Mouse (Mus musculus): ENCODE measurements around the gene Slc8a2. TPM values are rescaled to one million over a fixed set of nuclear protein-coding genes. Genes with fewer than 3 reads are reported as not detected.
A peak's percentile ranks its signal among the peaks of the same experiment; 100 is the strongest.

Slc8a2 gene
- total and polyA plus RNA-seq, 2 experiments from 2014 or later, result 1.1 to 76.0 TPM

GRCm38 (mm10) chr7:16128899-16129298 is 727 bp upstream of the Slc8a2 start:
- no peaks in the 10 kb centered on the region for H3K27me3 ChIP-seq (ENCODE audit: insufficient read depth, low read length)
- ATAC-seq (ENCODE audit: low FRiP score), result no peak
- no peak for TF ChIP-seq CTCF (IDR thresholded peaks at IDR 0.05)
- H3K9ac ChIP-seq (replicated peaks; ENCODE audit: low read length, poor library complexity, severe bottlenecking), result peak overlapping the region; percentile 72
- peaks cover 22% of the 10 kb centered on the region for H3K36me3 ChIP-seq (ENCODE audit: insufficient read depth, low read length)
- no peaks in the 10 kb centered on the region for H3K9me3 ChIP-seq (ENCODE audit: low read length)
- peak overlapping the region; percentile 74; the same call in 1 of the 2 replicates for H3K27ac ChIP-seq (ENCODE audit: low read depth, low read length)
- H3K4me1 ChIP-seq (ENCODE audit: insufficient read depth, low read length), result peaks cover 14% of the 10 kb centered on the region
- peak overlapping the region; percentile 80 for H3K4me2 ChIP-seq (ENCODE audit: low read depth, low read length, poor library complexity, severe bottlenecking)
- DNase-seq (ENCODE audit: low spot score), result no peak
- WGBS, result 63% methylated on average over 5 of the region's 5 CpGs
- H3K4me3 ChIP-seq (ENCODE audit: low read depth, low read length), result peak overlapping the region; percentile 60

DNA sequence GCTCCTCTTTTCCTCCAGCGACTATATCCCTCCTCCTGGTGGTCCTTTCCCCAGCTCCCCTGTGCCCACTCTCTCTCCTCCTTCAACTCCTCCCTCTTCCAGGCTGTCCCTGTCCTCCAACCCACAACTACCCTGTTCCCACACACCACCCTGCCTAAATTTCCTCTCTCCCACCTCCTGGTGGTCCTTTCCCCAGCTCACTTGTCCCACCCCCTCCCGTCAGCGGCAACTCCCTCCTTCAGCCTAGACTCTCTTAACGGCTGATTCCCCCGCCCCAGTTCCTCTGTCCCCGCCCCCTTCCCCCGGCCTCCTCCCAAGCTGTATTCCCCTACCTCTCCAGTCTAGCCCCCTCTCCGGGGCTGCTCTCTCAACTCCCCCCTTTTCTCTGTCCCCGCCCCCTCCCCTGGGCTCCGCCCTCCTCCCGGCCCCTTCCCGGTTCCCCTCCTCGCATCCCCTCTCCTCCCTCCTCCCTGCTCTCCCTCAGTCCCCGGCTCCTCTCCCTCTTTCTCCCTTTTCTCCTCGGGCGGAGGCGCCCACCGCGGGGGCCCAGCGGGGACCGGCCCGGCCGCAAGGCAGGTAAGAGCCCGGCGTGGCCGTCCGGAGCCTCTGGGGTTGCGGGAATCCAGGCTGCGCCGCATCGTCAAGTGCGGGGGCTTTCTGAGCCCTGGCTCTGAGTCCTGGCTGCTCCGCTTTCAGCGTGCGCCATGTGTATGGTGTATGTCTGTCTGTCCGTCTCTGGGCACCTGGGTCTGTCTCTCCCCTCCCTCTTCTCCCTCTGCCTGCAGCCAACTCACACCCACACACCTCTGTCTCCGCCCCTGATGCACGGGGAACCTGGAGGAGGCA is 443 bp downstream of the Slc8a2 start:
- H3K4me1 ChIP-seq (ENCODE audit: insufficient read depth, low read length), result peaks cover 14% of the 10 kb centered on the region
- TF ChIP-seq CTCF (IDR thresholded peaks at IDR 0.05), result no peak; the same call in 1 of the 2 replicates
- no peaks in the 10 kb centered on the region for H3K27me3 ChIP-seq (ENCODE audit: insufficient read depth, low read length)
- under 1% methylated on average over 28 of the region's 38 CpGs for WGBS
- peaks cover 16% of the 10 kb centered on the region for H3K36me3 ChIP-seq (ENCODE audit: insufficient read depth, low read length)
- peak overlapping the region; percentile 74 for H3K27ac ChIP-seq (ENCODE audit: low read depth, low read length)
- peak overlapping the region; percentile 80 for H3K4me2 ChIP-seq (ENCODE audit: low read depth, low read length, poor library complexity, severe bottlenecking)
- H3K9me3 ChIP-seq (ENCODE audit: low read length), result no peaks in the 10 kb centered on the region
- ATAC-seq (ENCODE audit: low FRiP score) (peak; percentile 81), DNase-seq (ENCODE audit: low spot score) (peak; percentile 87)
- peak overlapping the region; percentile 72 for H3K9ac ChIP-seq (replicated peaks; ENCODE audit: low read length, poor library complexity, severe bottlenecking)
- peak overlapping the region; percentile 60 for H3K4me3 ChIP-seq (ENCODE audit: low read depth, low read length)

DNA sequence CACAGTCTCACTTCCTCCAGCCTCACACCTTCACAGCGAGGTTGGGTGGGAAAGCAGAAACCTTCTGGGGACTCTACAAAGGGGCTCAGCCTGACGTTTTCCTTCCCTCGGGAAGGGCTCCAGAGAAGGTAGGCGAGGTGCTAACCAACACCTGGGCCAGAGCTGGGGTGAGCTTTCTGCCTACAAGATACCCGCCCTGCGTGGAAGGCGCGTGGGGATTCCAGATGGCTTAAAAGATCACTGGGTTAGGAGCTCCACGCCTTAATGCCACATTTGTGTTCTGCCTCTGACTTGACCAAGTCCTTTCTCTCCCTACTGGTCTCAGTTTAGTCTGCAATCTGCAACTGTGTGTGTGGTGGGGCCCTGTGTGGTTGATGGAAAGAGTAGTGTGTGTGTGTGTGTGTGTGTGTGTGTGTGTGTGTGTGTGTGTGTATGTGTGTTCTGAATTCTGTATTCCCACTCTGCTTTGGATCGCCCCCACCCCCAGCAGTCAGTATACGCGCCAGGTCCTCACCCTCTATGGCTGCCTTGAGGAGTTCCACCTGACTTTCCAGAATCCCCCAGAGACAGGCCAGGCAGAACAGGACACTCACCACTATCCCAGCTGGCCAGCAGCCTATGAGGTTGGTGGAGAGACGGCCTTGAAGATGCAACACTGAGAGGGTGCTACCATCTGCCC is 1.5 kb downstream of the Slc8a2 start:
- Histone ChIP-seq H3K27ac (ENCODE audit: low read depth, low read length) (peak overlapping the region; percentile 74), H3K4me2 (ENCODE audit: low read depth, low read length, poor library complexity, severe bottlenecking) (peak overlapping the region; percentile 80), H3K9me3 (ENCODE audit: low read length) (no peaks in the 10 kb centered on the region), H3K36me3 (ENCODE audit: insufficient read depth, low read length) (peaks cover 14% of the 10 kb centered on the region), H3K27me3 (ENCODE audit: insufficient read depth, low read length) (no peaks in the 10 kb centered on the region), H3K9ac (replicated peaks; ENCODE audit: low read length, poor library complexity, severe bottlenecking) (peak overlapping the region; percentile 72; the same call in 1 of the 2 replicates), H3K4me3 (ENCODE audit: low read depth, low read length) (peak overlapping the region; percentile 60), H3K4me1 (ENCODE audit: insufficient read depth, low read length) (peaks cover 14% of the 10 kb centered on the region)
- ATAC-seq (ENCODE audit: low FRiP score), result no peak
- WGBS, result 32% methylated on average over 13 of the region's 13 CpGs
- DNase-seq (ENCODE audit: low spot score), result no peak
- no peak for TF ChIP-seq CTCF (IDR thresholded peaks at IDR 0.05)

DNA sequence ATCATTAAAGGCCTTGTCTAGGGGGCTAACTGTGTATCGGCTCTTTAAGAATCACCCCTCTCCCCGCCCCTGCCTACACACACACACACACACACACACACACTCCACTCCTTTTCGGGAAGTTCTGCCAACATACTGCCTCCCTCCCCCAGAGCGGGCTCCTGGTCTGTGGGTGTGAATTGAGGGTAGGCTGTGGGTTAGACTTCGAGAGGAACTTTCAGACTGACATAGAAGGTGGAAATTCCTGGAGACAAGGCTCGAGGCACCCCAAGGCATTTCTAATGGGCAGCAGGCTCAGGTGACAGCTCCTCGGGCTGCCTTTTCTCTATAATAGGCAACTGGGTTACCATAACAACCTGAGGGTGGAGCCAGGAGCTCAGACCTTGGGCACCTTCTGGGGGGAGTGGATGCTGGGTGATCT is 2.5 kb downstream of the Slc8a2 start:
- peak; percentile 22 for DNase-seq (ENCODE audit: low spot score)

DNA sequence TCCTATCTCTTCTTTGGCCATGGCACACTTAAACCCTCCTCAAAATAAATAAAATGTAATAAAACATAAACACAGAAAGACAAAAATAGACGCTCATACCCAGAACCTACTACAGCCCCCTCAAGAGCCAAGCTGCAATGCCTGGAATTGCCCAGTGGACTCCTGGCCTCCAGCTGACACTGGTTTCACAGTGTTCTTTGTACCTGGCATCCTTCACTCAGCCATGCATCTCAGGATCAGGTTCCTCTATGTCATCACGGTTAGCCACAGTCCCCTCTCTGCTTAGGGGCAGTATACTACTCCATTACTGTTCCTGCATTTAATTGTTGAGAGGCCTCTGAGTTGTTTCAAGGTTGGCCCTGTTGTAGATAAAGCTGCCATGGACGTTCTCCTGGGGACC is 3.3 kb downstream of the Slc8a2 start:
- Histone ChIP-seq H3K36me3 (ENCODE audit: insufficient read depth, low read length) (peaks cover 7% of the 10 kb centered on the region; the same call in 1 of the 2 replicates), H3K9me3 (ENCODE audit: low read length) (no peaks in the 10 kb centered on the region), H3K9ac (replicated peaks; ENCODE audit: low read length, poor library complexity, severe bottlenecking) (no peak overlapping the region), H3K4me2 (ENCODE audit: low read depth, low read length, poor library complexity, severe bottlenecking) (no peak overlapping the region), H3K4me1 (ENCODE audit: insufficient read depth, low read length) (peaks cover 14% of the 10 kb centered on the region), H3K27me3 (ENCODE audit: insufficient read depth, low read length) (no peaks in the 10 kb centered on the region), H3K4me3 (ENCODE audit: low read depth, low read length) (no peak overlapping the region), H3K27ac (ENCODE audit: low read depth, low read length) (no peak overlapping the region)
- DNase-seq (ENCODE audit: low spot score), result no peak
- no peak for ATAC-seq (ENCODE audit: low FRiP score)
- no peak for TF ChIP-seq CTCF (IDR thresholded peaks at IDR 0.05)
- 64% methylated on average over 3 of the region's 3 CpGs for WGBS

More for the DNA sequence above, 2.5 kb downstream of the Slc8a2 start:
- H3K36me3 ChIP-seq (ENCODE audit: insufficient read depth, low read length), result peaks cover 11% of the 10 kb centered on the region; the same call in 1 of the 2 replicates
- no peak overlapping the region for H3K4me3 ChIP-seq (ENCODE audit: low read depth, low read length)
- H3K4me1 ChIP-seq (ENCODE audit: insufficient read depth, low read length), result peaks cover 14% of the 10 kb centered on the region
- no peak overlapping the region for H3K27ac ChIP-seq (ENCODE audit: low read depth, low read length)
- no peak for ATAC-seq (ENCODE audit: low FRiP score)
- no peaks in the 10 kb centered on the region for H3K27me3 ChIP-seq (ENCODE audit: insufficient read depth, low read length)
- 12% methylated on average over 7 of the region's 7 CpGs for WGBS
- TF ChIP-seq CTCF (IDR thresholded peaks at IDR 0.05), result no peak
- no peaks in the 10 kb centered on the region for H3K9me3 ChIP-seq (ENCODE audit: low read length)
- H3K9ac ChIP-seq (replicated peaks; ENCODE audit: low read length, poor library complexity, severe bottlenecking), result no peak overlapping the region; the same call in 1 of the 2 replicates
- H3K4me2 ChIP-seq (ENCODE audit: low read depth, low read length, poor library complexity, severe bottlenecking), result peak overlapping the region; percentile 80
